8 mouse cellular contexts compared by ENCODE assay signal in genomic region chr11:69035849-69036248, GRCm38 (mm10). TPM values are rescaled to one million over a fixed set of nuclear protein-coding genes. Genes with fewer than 3 reads are reported as not detected.
DNase-seq lines count a peak whose midpoint lies in the region; ATAC-seq and TF ChIP-seq lines count a peak whose summit lies in the region.

No protein-coding gene starts in this region.

- peaks cover 48 to 55% of the 10 kb centered on the region in 2 experiments for H3K36me3 ChIP-seq in CH12.LX (replicated peaks in 1 of 2; ENCODE audit: control insufficient read depth in 1 of 2, insufficient read depth in 1 of 2, low read length in 1 of 2)
- peaks cover 55% of the 10 kb centered on the region for H3K36me3 ChIP-seq in forebrain, embryonic 10.5 days (replicated peaks)
- H3K36me3 ChIP-seq in heart, embryonic 16.5 days (ENCODE audit: control insufficient read depth, insufficient read depth): peaks cover 26% of the 10 kb centered on the region
- H3K36me3 ChIP-seq in liver, embryonic 15.5 days (replicated peaks): peaks cover 44% of the 10 kb centered on the region
- peaks cover 12% of the 10 kb centered on the region for H3K36me3 ChIP-seq in neural tube, embryonic 11.5 days (ENCODE audit: control insufficient read depth, insufficient read depth, low read length)

- peak overlapping the region; percentile 87 for H3K4me2 ChIP-seq in CH12.LX (ENCODE audit: insufficient read depth, low read depth, poor library complexity, severe bottlenecking)
- peak overlapping the region; percentile 54 for H3K4me2 ChIP-seq in heart, embryonic 16.5 days (ENCODE audit: low read depth, low read length)
- peak overlapping the region; percentile 88 for H3K4me2 ChIP-seq in liver, embryonic 15.5 days
- peak overlapping the region; percentile 7 for H3K4me2 ChIP-seq in neural tube, embryonic 11.5 days (ENCODE audit: low read depth)

- TF ChIP-seq CTCF in CH12.LX (conservative IDR thresholded peaks at IDR 0.05 in 1 of 2, IDR thresholded peaks at IDR 0.05 in 1 of 2; ENCODE audit: low read depth in 2 of 2, low read length in 2 of 2): peak in 1 of 2 experiments; percentile 56; a peak in 2 of 4 replicates

- TF ChIP-seq POLR2A in CH12.LX (IDR thresholded peaks at IDR 0.05; ENCODE audit: low read depth, low read length): peak; percentile 38; the same call in 1 of the 2 replicates

- dilution Hi-C loops in CH12.LX (cut with MboI; ENCODE audit: extremely low pct_ligation_motif_present, extremely low pct_unique_long_range_greater_than_20kb, low sequenced_read_pairs): no loop called here

- ATAC-seq in heart, embryonic 16.5 days (replicated peaks; ENCODE audit: extremely low read depth, insufficient read depth, low FRiP score): no peak; the same call in 1 of the 2 replicates
- peak; percentile 17 for ATAC-seq in liver, embryonic 15.5 days (ENCODE audit: insufficient read depth)
- ATAC-seq in neural tube, embryonic 11.5 days (ENCODE audit: insufficient read depth, low FRiP score, low TSS enrichment): no peak

- no peak for TF ChIP-seq EP300 in CH12.LX (IDR thresholded peaks at IDR 0.05; ENCODE audit: low read length)

- 10% methylated on average over 8 of the region's 8 CpGs for WGBS in forebrain, embryonic 10.5 days
- WGBS in heart, embryonic 16.5 days: 8% methylated on average over 8 of the region's 8 CpGs
- 5% methylated on average over 8 of the region's 8 CpGs for WGBS in liver, embryonic 15.5 days (ENCODE audit: insufficient replicate concordance)
- 10% methylated on average over 8 of the region's 8 CpGs for WGBS in neural tube, embryonic 11.5 days

- H3K27me3 ChIP-seq in CH12.LX (replicated peaks): no peaks in the 10 kb centered on the region
- H3K27me3 ChIP-seq in forebrain, embryonic 10.5 days (ENCODE audit: poor library complexity, severe bottlenecking): no peaks in the 10 kb centered on the region
- no peaks in the 10 kb centered on the region for H3K27me3 ChIP-seq in heart, embryonic 16.5 days (ENCODE audit: control insufficient read depth, insufficient read depth, low read length)
- H3K27me3 ChIP-seq in liver, embryonic 15.5 days: no peaks in the 10 kb centered on the region
- H3K27me3 ChIP-seq in neural tube, embryonic 11.5 days (ENCODE audit: control insufficient read depth, insufficient read depth, low read length): no peaks in the 10 kb centered on the region

- H3K27ac ChIP-seq in CH12.LX (ENCODE audit: insufficient read depth, low read depth): peak overlapping the region; percentile 13; the same call in 1 of the 2 replicates
- H3K27ac ChIP-seq in forebrain, embryonic 10.5 days: peak overlapping the region; percentile 81
- H3K27ac ChIP-seq in heart, embryonic 16.5 days (ENCODE audit: low read length): peak overlapping the region; percentile 59
- peak overlapping the region; percentile 45; the same call in 1 of the 2 replicates for H3K27ac ChIP-seq in liver, embryonic 15.5 days (replicated peaks)
- peak overlapping the region; percentile 46; the same call in 1 of the 2 replicates for H3K27ac ChIP-seq in neural tube, embryonic 11.5 days (ENCODE audit: low read depth, low read length)

- in situ Hi-C loops in CH12.LX (cut with MboI; ENCODE audit: low pct_ligation_motif_present, low pct_unique_long_range_greater_than_20kb, low sequenced_read_pairs): no loop called here

- H3K4me3 ChIP-seq in CH12.LX (replicated peaks in 1 of 3; ENCODE audit: low read depth in 2 of 3, low read length in 2 of 3, poor library complexity in 1 of 3): peak overlapping the region in 1 of 3 experiments; percentile 65
- peak overlapping the region; percentile 64 for H3K4me3 ChIP-seq in forebrain, embryonic 10.5 days
- H3K4me3 ChIP-seq in heart, embryonic 16.5 days (ENCODE audit: low read length): peak overlapping the region; percentile 17; the same call in 1 of the 2 replicates
- H3K4me3 ChIP-seq in liver, embryonic 15.5 days (replicated peaks): peak overlapping the region; percentile 71
- H3K4me3 ChIP-seq in neural tube, embryonic 11.5 days (ENCODE audit: low read depth, low read length): peak overlapping the region; percentile 11; the same call in 1 of the 2 replicates

- peaks cover 18 to 32% of the 10 kb centered on the region in 2 experiments for H3K4me1 ChIP-seq in CH12.LX (ENCODE audit: control insufficient read depth in 1 of 2, insufficient read depth in 2 of 2)
- peaks cover 35% of the 10 kb centered on the region for H3K4me1 ChIP-seq in forebrain, embryonic 10.5 days
- peaks cover 18% of the 10 kb centered on the region for H3K4me1 ChIP-seq in heart, embryonic 16.5 days (ENCODE audit: control insufficient read depth, insufficient read depth, low read length)
- H3K4me1 ChIP-seq in liver, embryonic 15.5 days (replicated peaks): peaks cover 56% of the 10 kb centered on the region
- peaks cover 19% of the 10 kb centered on the region for H3K4me1 ChIP-seq in neural tube, embryonic 11.5 days (ENCODE audit: control insufficient read depth, insufficient read depth, low read length)

- no peaks in the 10 kb centered on the region for H3K9me3 ChIP-seq in CH12.LX (replicated peaks; ENCODE audit: low read length)
- H3K9me3 ChIP-seq in forebrain, embryonic 10.5 days: no peaks in the 10 kb centered on the region
- H3K9me3 ChIP-seq in heart, embryonic 16.5 days (replicated peaks; ENCODE audit: control insufficient read depth, low read length): no peaks in the 10 kb centered on the region
- no peaks in the 10 kb centered on the region for H3K9me3 ChIP-seq in liver, embryonic 15.5 days (replicated peaks)
- no peaks in the 10 kb centered on the region for H3K9me3 ChIP-seq in neural tube, embryonic 11.5 days (ENCODE audit: control insufficient read depth, low read length)

- peak; percentile 96 for DNase-seq in CH12.LX (ENCODE audit: extremely low read depth)
- DNase-seq in c-Kit-positive CD71-negative TER-119-negative erythroid progenitor cells, embryonic 14.5 days (ENCODE audit: low read depth): peak; percentile 85
- DNase-seq in forebrain, embryonic 10.5 days (ENCODE audit: extremely low spot score, low spot score): peak; percentile 83
- DNase-seq in kidney, postnatal 4 days: peak; percentile 85 to 92
- DNase-seq in neural tube, embryonic 11.5 days (ENCODE audit: low spot score): peak; percentile 83
- DNase-seq in telencephalon, adult 2 months (ENCODE audit: low read depth, low spot score): peak; percentile 88

- TF ChIP-seq RAD21 in CH12.LX (IDR thresholded peaks at IDR 0.05; ENCODE audit: low read depth, low read length): no peak

- no peaks in the 10 kb centered on the region for H3K79me2 ChIP-seq in CH12.LX (replicated peaks; ENCODE audit: control insufficient read depth, extremely low read depth, insufficient read depth, poor library complexity, severe bottlenecking)

- H3K9ac ChIP-seq in CH12.LX (ENCODE audit: insufficient read depth, low read depth): no peak overlapping the region
- no peak overlapping the region for H3K9ac ChIP-seq in heart, embryonic 16.5 days (ENCODE audit: low read length)
- H3K9ac ChIP-seq in liver, embryonic 15.5 days: 0 out of 2 replicates have a peak overlapping the region, but pooled peaks have one; percentile 3
- peak overlapping the region; percentile 26 for H3K9ac ChIP-seq in neural tube, embryonic 11.5 days (ENCODE audit: low read length)

RNA-seq across cellular contexts. Expression of gene Aurkb, which starts 9.6 kb away (rescaled TPM):
- total RNA-seq in CH12.LX (2012; rRNA removed) (170 and 177 TPM in 2 replicates), CH12.LX (2014; rRNA removed) (181 and 190 TPM in 2 replicates)
- 178 and 200 TPM in 2 replicates for polyA plus RNA-seq in CH12.LX (2012; ENCODE audit: insufficient read length, low read depth)
- polyA plus RNA-seq in forebrain, embryonic 10.5 days (2016; fragmentation: Nextera tagmentation; extraction: Ambion mirVana): 227 and 236 TPM in 2 replicates
- polyA plus RNA-seq in heart, embryonic 16.5 days (2015; fragmentation: Nextera tagmentation; extraction: Ambion mirVana): 85.7 and 95.3 TPM in 2 replicates
- polyA plus RNA-seq in liver, embryonic 15.5 days (2015; fragmentation: Nextera tagmentation; extraction: Ambion mirVana): 111 and 115 TPM in 2 replicates
- polyA plus RNA-seq in neural tube, embryonic 11.5 days (2014; fragmentation: Nextera tagmentation; extraction: Ambion mirVana): 154 and 155 TPM in 2 replicates

RNA-seq across cellular contexts. Expression of gene Ctc1, which starts 20.1 kb away (rescaled TPM):
- 40.1 and 44.8 TPM in 2 replicates for total RNA-seq in CH12.LX (2012; rRNA removed)
- total RNA-seq in CH12.LX (2014; rRNA removed): 20.5 and 22.7 TPM in 2 replicates
- 44.1 and 69.8 TPM in 2 replicates for polyA plus RNA-seq in CH12.LX (2012; ENCODE audit: insufficient read length, low read depth)
- 79.6 and 86.1 TPM in 2 replicates for polyA plus RNA-seq in forebrain, embryonic 10.5 days (2016; fragmentation: Nextera tagmentation; extraction: Ambion mirVana)
- polyA plus RNA-seq in heart, embryonic 16.5 days (2015; fragmentation: Nextera tagmentation; extraction: Ambion mirVana): 44.4 and 49.5 TPM in 2 replicates
- polyA plus RNA-seq in liver, embryonic 15.5 days (2015; fragmentation: Nextera tagmentation; extraction: Ambion mirVana): 20.5 and 20.9 TPM in 2 replicates
- polyA plus RNA-seq in neural tube, embryonic 11.5 days (2014; fragmentation: Nextera tagmentation; extraction: Ambion mirVana): 68.0 and 76.0 TPM in 2 replicates

RNA-seq across cellular contexts. Expression of gene Borcs6, which starts 23.7 kb away (rescaled TPM):
- total RNA-seq in CH12.LX (2012; rRNA removed): 9.7 and 11.1 TPM in 2 replicates
- 5.1 and 7.3 TPM in 2 replicates for total RNA-seq in CH12.LX (2014; rRNA removed)
- polyA plus RNA-seq in CH12.LX (2012; ENCODE audit: insufficient read length, low read depth): 5.4 and 6.2 TPM in 2 replicates
- 3.8 and 4.1 TPM in 2 replicates for polyA plus RNA-seq in forebrain, embryonic 10.5 days (2016; fragmentation: Nextera tagmentation; extraction: Ambion mirVana)
- polyA plus RNA-seq in heart, embryonic 16.5 days (2015; fragmentation: Nextera tagmentation; extraction: Ambion mirVana): 11.2 and 12.0 TPM in 2 replicates
- polyA plus RNA-seq in liver, embryonic 15.5 days (2015; fragmentation: Nextera tagmentation; extraction: Ambion mirVana): 4.3 and 5.3 TPM in 2 replicates
- polyA plus RNA-seq in neural tube, embryonic 11.5 days (2014; fragmentation: Nextera tagmentation; extraction: Ambion mirVana): 10.5 and 11.4 TPM in 2 replicates

RNA-seq across cellular contexts. Expression of gene Pfas, which starts 27.6 kb away (rescaled TPM):
- 110 and 132 TPM in 2 replicates for total RNA-seq in CH12.LX (2012; rRNA removed)
- total RNA-seq in CH12.LX (2014; rRNA removed): 61.9 and 65.0 TPM in 2 replicates
- 66.5 and 72.9 TPM in 2 replicates for polyA plus RNA-seq in CH12.LX (2012; ENCODE audit: insufficient read length, low read depth)
- polyA plus RNA-seq in forebrain, embryonic 10.5 days (2016; fragmentation: Nextera tagmentation; extraction: Ambion mirVana): 70.5 and 72.8 TPM in 2 replicates
- 16.7 and 19.2 TPM in 2 replicates for polyA plus RNA-seq in heart, embryonic 16.5 days (2015; fragmentation: Nextera tagmentation; extraction: Ambion mirVana)
- 17.0 and 18.5 TPM in 2 replicates for polyA plus RNA-seq in liver, embryonic 15.5 days (2015; fragmentation: Nextera tagmentation; extraction: Ambion mirVana)
- polyA plus RNA-seq in neural tube, embryonic 11.5 days (2014; fragmentation: Nextera tagmentation; extraction: Ambion mirVana): 30.7 and 34.9 TPM in 2 replicates

RNA-seq across cellular contexts. Expression of gene Tmem107, which starts 34.8 kb away (rescaled TPM):
- total RNA-seq in CH12.LX (2012; rRNA removed): 24.4 and 30.1 TPM in 2 replicates
- total RNA-seq in CH12.LX (2014; rRNA removed): 20.3 and 31.3 TPM in 2 replicates
- polyA plus RNA-seq in CH12.LX (2012; ENCODE audit: insufficient read length, low read depth): 13.4 and 22.6 TPM in 2 replicates
- polyA plus RNA-seq in forebrain, embryonic 10.5 days (2016; fragmentation: Nextera tagmentation; extraction: Ambion mirVana): 60.8 and 61.0 TPM in 2 replicates
- polyA plus RNA-seq in heart, embryonic 16.5 days (2015; fragmentation: Nextera tagmentation; extraction: Ambion mirVana): 43.3 and 46.5 TPM in 2 replicates
- 20.2 and 21.6 TPM in 2 replicates for polyA plus RNA-seq in liver, embryonic 15.5 days (2015; fragmentation: Nextera tagmentation; extraction: Ambion mirVana)
- 40.8 and 43.5 TPM in 2 replicates for polyA plus RNA-seq in neural tube, embryonic 11.5 days (2014; fragmentation: Nextera tagmentation; extraction: Ambion mirVana)

Comparison
In these comparisons a context has a peak if more than half of its experiments do, and no peak if none do; other contexts are left out.
1. H3K27ac ChIP-seq: peak in every context shown above with its lines; median percentile 81 in forebrain, embryonic 10.5 days; 59 in heart, embryonic 16.5 days; 46 in neural tube, embryonic 11.5 days; 45 in liver, embryonic 15.5 days; 13 in CH12.LX.
2. H3K4me2 ChIP-seq: peak in every context shown above with its lines; median percentile 88 in liver, embryonic 15.5 days; 87 in CH12.LX; 54 in heart, embryonic 16.5 days; 7 in neural tube, embryonic 11.5 days.
3. H3K9ac ChIP-seq: peak in liver, embryonic 15.5 days (single experiment) and neural tube, embryonic 11.5 days (single experiment); none in CH12.LX (single experiment) and heart, embryonic 16.5 days (single experiment).
4. Peak in every context shown above with its lines, with median percentiles within 50 percentile points of each other: DNase-seq.